Mouse (Mus musculus) frontal cortex, postnatal 10 days (tissue): ENCODE measurements around the gene Pp2d1.

Experiments
- DNase-seq, 2 experiments: peaks; one replicate each; pipeline ENCODE4 v3.0.0; 2022; ENCODE audit warnings: low spot score in 2 of 2, mixed read lengths in 1 of 2

Pp2d1 gene

DNA sequence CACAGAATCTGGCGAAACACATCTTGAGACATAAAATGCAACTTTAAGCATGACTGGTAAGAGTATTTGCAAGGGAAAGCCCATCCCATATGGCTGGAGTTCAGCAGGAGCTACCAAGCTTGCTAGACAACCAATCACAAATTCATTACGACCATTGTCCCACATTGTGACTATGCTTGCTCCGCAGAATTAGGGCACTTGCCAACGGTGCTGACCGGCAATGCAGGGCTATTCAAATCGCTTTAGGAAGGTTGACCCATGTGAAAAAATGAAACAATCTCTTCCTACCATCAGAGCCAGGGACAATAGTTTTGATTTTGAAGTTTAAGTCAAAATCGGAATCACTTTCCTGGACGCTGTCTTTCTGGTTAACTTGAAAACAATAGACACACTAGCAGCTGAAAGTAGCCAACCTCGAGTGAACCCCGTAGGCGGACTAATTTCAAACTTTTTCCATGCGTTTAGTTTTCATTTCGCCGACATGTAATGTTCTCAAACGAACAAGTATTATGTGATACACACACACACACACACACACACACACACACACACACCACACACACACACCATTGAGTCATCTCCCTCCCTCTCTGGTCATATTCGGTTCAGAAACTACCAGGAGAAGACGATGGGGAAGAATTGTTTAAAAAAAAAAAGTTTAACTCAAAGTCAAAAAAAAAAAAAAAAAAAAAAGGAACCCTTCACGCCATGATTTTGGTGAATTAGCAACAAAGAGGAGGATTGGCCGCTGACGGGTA lies 27.1 kb upstream of the Pp2d1 start, which contains the start of gene Kat2b:
Gene Kat2b, plus strand, starts transcription at position 701 of the 758 bp plus-strand sequence.
- no peak for DNase-seq

DNA sequence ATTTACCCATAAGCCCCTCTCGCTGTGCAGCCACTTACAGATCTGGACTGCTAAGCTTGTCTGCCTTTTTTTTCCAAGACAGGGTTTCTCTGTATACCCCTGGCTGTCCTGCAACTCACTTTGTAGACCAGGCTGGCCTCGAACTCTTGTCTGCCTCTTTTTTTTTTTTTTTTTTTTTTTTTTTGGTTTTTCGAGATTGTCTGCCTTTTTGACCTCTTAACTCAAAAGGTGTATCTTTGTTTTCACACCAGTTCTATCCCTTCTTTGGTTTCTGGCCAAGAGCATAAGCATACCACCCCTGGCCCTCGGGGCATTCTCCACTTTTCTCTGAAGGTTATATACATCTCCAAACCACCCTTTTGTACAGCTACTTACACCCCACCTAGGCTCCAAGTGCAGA lies 25.6 kb upstream of the Pp2d1 start:
- DNase-seq, result no peak

DNA sequence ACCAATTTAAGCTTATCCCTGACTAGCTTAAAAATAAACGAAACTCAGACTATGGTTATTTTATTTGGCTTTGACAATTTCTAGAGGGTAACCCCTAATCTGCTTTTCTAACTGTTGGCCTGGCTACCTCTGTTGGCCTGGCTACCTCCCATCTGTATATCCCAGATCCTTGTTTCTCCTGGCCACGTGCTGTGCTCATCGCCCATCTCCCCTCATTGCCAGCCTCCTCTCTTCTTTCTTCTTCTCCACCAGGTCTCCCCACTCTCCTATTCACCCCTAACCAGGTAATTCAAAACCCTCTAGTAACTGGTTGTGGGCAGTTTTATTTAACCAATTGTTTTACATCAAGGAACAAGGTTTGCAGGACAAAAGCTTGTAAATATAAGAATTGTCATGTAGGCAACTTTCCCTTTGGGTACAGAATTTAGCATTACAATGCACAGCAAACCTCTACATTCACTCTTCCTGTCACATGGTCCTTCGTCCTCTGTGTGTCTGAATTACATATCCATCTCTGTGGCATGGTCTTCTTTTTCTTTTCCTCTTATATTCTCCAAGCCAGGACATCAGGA lies 22.3 kb upstream of the Pp2d1 start:
- DNase-seq, result no peak

DNA sequence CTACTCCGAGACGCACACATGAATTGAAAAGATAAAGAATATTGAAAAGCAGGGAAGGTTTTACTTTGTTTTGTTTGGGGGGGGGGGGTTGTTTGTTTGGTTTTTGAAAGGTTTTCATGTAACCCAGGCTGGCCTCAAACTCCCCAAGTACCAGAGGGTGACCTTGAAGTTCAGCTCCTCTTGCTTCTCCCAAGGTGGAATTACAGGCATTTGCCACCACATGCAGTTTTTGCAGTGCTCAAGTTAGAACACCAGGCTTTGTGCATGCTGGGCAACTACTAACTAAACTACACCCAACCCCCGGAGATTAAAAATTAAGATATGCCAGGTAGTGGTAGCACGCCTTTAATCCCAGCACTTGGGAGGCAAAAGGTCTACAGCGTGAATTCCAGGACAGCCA lies 20.4 kb upstream of the Pp2d1 start:
- DNase-seq, result no peak

DNA sequence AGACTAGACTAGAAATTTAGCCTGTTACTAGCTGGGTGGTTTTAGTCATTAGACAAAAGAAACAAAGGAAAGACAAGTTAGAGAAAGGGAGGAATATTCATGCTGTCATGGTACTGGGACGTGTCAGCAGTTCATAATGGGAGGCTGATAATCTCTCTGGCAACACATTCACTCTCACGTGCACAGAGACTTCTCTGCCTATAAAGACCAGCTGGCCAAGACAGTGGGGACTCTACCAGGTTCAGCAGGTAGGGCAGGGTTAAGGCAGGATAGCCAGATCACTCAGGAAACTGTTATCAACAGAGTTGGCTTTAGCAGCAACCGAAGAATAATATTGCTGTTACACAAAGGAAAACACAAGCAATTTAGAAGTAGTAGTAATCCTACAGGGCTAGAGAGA lies 18.2 kb upstream of the Pp2d1 start:
- DNase-seq, result no peak

DNA sequence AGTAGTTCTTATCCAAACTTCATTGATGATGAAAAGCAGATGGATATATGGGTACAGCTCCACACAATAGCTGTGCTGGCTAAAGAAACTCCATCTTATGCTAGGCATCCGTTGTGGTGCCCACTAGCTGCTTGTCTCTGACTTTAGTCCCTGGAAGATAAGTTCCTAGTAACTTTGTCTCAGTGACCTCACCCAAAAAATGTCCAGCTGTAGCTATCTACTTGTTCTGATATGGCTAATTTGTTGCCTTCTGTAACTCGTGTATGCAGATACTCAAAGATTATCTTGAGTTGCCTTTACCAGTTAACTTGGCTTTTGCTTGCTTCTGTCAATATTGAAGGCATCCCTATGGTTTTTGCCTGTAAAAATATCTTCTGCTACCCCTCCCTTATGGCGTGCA lies 15.6 kb upstream of the Pp2d1 start:
- no peak for DNase-seq

DNA sequence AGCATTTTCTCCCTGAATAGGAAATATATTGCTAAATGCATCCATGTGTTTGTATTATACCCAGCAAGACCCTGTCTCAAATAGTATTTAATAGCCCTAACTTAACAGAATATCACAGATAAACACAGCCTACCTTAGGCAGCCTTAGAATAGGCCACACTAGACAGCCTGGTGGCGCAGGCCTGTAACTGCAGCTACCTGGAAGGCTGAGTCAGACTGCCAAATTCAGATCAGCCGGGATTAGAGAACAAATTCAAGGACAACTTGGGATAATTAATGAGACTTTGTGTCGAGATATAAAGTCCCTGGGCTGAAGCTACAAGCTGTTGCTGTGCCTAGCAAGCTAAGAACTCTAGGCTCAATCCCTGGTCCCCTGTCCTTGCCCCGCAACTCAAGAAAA lies 14.8 kb upstream of the Pp2d1 start:
- no peak for DNase-seq

DNA sequence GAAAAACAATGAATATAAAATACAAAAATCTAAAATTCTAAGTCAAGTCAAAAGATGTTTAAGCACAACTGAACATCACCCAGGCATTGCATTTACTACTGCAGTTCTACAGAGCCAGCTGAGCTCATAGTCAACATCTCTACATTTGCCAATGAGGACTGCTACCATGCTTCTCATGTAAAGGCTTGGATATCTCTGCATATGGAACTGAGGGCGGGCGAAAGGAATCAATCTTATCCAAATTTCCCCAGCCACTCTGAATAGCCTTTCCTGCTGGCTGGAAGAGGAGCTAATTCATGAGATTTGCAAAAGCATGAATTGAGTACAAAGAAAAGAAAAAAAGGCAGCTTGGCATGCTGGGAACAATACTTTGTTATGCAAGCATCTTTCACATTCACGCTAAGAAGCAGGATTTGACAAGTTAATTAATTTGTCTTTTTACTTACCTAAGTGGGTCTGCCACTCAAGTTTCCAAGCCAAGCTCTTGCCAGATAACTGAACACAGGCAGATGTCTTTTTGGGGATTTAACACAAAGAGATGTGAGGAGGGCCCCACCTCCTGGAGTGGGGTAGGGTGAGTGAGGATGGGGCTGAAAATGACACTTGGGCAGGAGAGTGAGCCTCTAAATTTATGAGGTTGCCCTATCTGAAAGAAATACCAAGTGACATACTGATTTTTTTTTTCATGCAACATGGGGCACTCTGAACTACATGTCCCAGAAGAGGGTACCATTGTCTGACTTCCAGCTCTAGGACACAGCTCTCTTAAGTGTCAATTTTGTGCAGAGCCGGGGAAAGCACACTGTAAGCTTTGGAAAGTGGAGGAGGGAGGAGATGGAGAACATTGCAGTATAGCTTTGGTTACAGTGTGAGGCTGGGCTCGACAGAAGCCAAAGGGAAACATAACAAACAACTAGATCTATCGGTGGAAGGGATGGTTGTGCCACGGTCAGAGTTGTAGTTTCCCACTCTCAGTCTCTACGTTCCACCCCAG lies 12.4 kb upstream of the Pp2d1 start:
- no peak for DNase-seq

DNA sequence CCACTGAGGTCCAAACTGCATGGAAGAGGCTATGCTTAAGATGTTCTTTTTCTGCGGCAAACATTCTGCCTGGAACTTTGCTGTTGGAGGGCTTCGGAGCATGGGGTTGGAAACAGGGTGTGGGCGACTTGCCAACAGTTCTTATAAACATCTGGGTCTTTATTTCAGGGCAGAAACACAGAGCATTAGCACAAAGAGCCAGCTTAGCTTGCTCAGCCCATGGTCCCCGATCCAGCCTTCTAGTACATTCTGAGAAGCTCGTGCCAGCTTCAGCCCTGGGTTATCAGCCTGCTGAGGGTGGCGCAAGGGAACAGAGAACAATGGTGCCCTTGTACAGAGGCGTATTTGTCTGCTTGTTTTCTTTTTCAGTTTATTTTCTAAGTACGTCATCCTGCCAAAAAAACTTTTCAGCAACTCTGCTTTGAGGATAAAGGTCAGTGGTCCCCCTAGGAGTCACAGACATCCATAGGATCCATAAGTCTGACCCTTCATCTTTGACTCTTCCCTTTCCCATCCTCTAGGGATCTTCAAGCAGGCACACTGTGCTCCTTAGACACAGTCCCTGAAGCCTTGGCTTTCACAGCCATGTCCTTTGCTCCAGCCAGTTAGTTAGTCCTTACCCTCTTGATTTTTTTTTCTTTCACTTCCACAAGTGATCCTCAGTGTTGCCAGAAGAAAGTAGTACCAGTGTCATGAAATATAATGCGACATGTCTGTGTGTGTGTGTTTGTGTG lies 4.5 kb upstream of the Pp2d1 start:
- DNase-seq, result peak; percentile 11 to 13

DNA sequence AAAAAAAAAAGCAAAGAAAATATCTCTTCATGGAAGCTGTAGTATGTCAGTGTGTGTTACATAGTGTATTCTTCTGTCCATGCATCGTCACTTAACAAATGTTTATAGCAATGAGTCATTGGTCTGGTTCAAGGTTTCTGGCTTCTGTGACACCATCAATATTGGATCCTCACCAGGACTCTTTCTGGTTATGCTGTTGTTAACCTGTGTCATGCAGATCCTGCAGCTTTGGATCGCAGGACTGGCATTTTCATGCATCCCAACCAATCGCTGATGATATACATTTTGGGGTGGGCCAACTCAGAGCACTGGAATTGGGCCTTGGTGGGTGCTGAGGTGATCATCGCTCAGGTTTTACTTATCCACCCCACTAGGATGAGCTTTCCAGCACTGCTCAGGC lies 3.3 kb upstream of the Pp2d1 start:
- no peak for DNase-seq

DNA sequence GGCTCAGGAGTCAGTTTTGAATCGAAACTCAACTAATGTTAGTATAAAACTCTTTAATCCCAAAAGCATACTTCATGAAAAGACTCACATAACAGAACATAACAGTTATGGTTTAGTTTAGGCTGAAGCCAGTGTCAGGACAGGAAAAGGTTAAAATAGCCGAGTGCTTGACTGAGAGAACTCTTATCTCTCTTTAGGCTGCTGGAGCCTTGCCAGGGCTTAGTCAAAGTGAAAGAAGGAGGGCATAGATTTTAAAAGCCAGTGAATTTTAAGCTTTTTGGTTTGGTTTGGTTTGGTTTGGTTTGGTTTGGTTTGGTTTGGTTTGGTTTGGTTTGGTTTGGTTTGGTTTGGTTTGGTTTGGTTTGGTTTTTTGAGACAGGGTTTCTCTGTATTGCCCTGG lies 6.8 kb downstream of the Pp2d1 start:
- no peak for DNase-seq

DNA sequence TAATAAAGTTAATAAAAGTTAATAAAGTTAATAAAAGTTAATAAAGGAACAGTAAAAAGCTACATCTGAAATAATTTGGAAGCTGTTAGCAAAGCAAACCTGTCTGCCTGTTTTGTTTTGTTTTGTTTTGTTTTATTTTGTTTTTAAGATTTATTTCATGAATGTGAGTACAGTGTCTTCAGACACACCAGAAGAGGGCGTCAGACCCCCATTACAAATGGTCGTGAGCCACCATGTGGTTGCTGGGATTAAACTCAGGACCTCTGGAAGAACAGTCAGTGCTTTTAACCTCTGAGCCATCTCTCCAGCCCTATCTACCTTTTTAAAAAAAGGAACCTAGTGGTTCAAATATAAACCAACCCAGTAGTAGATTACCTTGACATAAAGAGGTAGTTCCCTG lies 8.1 kb downstream of the Pp2d1 start:
- no peak for DNase-seq

DNA sequence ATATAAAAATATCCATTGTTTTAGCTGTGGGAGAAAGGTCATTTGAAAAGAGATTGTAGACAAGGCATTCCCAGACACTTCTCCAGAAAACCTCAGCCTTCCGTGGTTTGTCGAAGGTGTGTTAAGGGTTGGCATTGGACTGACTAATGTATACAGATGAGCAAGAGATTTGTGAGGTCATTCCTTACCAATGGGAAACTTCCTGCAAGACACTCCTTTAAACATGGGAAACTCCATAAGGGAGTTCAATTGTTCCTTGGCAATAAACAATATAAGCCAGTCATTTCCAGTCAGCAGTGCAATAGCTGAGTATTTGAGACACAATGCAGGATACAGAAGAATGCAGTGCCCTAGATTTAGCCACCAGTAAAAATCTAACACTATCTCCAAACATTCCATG lies 11.2 kb downstream of the Pp2d1 start:
- DNase-seq, result no peak

DNA sequence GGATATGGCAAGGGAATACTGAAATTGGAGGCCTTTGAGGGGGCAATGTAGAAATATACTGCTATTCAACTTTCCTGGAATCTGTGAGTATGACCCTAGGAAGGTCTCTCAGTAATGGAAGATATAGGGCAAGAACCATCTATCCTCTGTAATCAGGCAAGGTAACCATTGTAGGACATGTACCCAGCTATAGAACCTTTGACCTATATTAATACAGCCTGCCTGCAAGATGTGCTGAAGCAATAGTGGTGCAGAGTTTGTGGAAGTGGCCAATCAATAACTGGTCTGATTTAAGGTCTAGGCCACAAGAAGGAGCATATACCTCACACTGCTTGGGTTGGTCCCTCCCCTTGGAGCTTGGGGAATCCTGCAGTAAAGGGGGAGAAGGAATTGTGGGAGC lies 18.7 kb downstream of the Pp2d1 start:
- no peak for DNase-seq

DNA sequence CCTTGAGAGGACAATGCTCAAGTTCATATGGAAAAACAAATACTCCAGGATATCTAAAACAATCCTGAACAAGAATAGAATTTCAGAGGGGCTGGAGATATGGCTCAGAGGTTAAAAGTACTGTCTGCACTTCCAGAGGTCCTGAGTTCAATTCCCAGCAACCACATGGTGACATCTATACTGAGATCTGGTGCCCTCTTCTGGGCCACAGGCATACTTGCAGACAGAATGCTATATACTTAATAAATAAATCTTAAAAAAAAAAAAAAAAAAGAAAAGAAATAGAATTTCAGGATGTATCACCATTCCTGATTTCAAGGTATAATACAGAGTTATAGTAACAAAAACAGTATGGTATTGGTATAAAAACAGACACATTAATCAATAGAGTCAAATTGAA lies 19.9 kb downstream of the Pp2d1 start:
- DNase-seq, result no peak

DNA sequence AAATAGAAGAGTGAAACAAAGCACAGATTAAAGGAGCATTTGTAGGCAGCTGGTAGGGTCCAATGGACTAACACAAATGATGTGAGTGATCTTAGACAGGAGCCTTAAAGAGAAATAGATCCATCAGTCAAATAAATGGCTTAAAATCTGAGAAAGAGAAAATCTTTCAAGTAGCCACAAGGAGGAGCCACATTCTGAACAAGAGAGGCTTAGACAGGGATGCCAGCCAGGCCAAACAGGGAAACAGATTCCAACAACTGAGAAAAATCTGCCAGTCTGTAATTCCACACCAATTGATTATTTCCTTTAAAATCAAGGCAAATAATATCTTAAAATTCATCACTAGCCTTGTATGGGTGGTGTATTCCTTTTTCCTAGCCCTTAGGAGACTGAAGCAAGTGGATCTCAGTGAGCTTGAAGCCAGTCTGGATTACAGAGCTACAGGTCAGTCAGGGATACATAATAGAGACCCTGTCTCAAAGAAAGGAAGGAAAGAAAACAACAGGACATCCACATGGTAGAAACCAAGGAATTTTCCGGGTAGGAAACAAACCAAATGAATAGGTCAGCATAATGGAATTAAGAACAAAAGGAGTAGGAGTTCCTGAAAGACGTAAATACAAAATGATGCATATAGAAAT lies 26.8 kb downstream of the Pp2d1 start:
- no peak for DNase-seq

DNA sequence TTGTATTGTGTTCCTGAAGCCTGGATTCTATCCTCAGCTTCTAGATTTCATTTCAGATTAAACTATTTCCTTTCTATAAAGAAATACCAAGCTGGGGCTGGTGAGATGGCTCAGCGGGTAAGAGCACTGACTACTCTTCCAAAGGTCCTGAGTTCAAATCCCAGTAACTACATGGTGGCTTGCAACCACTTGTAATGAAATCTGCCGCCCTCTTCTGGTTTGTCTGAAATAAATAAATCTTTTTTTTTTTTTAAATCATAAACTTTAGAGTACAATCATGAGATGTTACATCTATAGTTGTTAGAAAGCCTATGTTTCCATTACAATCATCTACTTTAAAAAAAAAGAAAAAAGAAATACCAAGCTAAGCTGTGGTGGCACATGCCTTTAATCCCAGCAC lies 36.3 kb downstream of the Pp2d1 start:
- no peak for DNase-seq

DNA sequence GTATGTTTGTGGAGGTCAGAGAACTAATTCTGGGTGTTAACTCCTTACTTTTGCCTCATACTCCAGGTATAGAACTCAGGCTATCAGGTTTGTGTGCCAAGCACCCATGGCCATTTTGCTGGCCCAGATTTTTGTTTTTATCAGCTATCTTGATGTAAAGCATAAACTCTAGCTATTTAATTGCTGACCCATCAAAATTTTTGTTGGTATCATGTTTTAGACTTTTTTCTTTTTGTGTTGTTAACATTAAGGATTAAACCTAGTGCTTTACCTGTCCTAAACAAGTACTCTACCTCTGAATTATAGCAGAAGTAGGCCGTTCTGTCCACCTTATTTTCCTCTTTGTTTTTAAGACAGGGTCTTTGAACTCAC lies 50.3 kb downstream of the Pp2d1 start:
- no peak for DNase-seq

DNA sequence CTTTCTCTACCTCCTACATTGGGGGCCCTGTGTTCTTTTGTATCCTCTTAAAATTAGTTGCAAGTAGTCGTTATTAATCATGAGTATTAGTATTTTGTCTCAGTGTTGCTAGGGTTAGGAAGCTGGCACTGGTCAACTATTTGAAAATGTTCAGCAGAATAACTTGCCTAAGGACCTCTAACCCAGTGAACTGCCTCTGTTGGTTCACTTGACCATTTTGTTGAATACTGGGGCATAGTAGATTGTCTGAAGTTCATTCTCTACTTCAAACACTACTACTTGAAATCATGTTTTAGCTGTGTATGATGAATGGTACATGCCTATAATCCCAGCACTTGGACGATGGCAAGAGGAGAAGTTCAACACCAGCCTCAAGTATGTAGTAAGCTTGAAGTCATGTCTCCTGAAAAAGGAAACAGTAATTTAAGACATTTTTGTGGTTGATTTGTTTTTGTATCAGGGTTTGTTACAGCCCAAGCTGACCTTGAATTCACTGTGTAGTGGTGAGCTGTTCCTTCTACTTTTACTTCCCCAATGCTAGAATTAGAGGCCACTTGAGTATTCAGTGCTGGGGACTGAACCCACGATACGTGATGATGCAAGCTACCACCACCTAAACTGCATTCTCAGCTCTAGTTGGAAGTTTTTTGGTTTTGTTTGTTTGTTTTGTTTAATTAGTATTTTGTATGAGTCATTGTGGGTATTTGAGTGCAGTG lies 50.8 kb downstream of the Pp2d1 start:
- no peak for DNase-seq

DNA sequence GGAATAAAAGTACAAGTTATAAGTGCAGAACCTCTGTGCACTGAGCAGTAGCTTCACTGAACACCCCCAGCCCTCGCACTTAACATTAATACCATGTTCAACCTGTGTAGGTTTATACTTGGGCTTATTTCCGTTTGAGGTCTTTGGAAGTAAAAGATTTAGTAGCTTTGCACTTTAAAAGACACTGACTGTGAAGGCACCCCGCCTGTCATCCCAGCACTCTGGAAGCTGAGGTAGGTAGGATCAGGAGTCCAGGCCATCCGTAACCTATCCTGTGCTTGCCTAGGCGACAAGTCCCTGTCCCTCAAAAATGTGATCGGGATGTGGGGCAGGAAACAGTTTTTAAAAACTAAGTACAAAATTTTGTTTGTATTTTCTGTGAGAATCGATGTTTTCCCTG lies 58.8 kb downstream of the Pp2d1 start:
- DNase-seq, result no peak

DNA sequence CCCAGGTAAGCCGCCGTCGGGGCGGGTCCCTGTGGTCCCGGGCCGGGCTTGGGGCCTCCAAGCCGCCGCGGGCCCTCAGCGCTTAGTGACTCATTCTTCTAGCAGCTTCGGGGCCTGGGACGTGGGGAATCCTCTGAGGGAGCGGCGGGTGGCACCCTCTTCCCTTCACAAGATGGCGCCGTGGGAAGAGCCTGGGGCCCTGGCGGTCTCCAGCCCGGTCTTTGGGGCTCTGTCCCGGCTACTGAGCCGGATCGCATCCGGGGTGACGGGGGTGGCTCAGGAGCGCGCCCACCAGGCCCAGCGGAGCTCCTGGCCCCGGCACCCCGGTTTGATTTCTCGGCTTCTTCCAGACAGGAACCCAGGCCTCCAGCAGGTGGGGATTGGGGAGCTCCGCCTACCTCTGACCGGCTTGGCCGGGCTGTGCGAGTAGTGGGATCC lies 59.6 kb downstream of the Pp2d1 start:
- peak in 1 of 2 experiments; percentile 36 for DNase-seq
